Mouse (Mus musculus): ENCODE measurements around the gene Ano7.
"Not testable (repeated sequence)": the region's sequence is repeated elsewhere in the genome, so short reads cannot be mapped to it uniquely, and the experiment has no call there.

Gene Ano7

GRCm38 (mm10) chr1:93445822-93446162 lies 72.1 kb downstream of the Ano7 start:
- DNase-seq (ENCODE audit: low read depth, low spot score), result no peak

DNA sequence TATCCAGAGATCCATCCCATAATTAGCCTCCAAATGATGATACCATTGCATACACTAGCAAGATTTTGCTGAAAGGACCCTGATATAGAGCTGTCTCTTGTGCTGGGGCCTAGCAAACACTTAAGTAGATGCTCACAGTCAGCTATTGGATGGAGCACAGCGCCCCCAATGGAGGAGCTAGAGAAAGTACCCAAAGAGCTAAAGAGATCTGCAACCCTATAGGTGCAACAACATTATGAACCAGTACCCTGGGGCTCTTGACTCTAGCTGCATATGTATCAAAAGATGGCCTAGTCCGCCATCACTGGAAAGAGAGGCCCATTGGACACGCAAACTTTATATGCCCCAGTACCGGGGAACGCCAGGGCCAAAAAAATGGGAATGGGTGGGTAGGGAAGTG lies 76.4 kb downstream of the Ano7 start:
- not testable (repeated sequence) for DNase-seq (ENCODE audit: low read depth, low spot score)

DNA sequence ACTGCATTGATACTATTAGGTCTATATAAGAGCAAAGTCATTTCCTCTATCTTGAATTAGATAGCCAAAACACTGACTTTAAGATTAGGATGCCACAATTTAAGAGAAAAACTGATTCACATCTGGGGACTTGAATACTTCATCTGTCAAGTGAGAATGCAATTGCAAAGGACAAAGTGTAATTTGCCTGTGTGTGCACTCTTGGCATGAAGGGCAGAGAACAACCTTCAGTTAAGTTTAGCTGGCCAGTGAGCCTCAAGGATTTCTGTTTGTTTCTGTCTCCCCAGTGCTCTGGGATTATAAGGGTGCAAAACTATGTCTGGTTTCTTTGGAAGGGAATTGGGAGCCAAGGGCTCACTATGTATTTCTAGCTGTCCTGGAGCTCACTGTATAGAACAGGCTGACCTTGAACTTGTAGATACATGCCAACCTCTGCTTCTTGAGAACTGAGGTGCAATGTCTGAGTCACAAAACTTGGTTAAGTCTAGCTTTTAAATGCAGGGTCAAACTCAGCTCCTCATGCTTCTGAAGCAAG lies 80.1 kb downstream of the Ano7 start:
- no peak for DNase-seq (ENCODE audit: low read depth, low spot score)

Data from R1 (cell line).